Mouse (Mus musculus) forebrain, embryonic 16.5 days (tissue): ENCODE measurements around the gene Cipc. TPM values are rescaled to one million over a fixed set of nuclear protein-coding genes. Genes with fewer than 3 reads are reported as not detected.
A peak's percentile ranks its signal among the peaks of the same experiment; 100 is the strongest.

ENCODE experiments used
- ATAC-seq: fragments of 200-750 bp; cut with Nextera tagmentation; 2 replicates; pipeline ENCODE4 v1.8.0; 2017; ENCODE audit warnings: mild to moderate bottlenecking, moderate library complexity
- H3K27ac ChIP-seq: fragments of 300-500 bp; sonication (generic); 2 replicates; pipeline ENCODE4 v1.5.1; 2014; ENCODE audit warnings: low read length, control low read depth
- H3K27me3 ChIP-seq: fragments of 300-500 bp; sonication (generic); replicated peaks from 2 replicates; pipeline ENCODE4 v1.6.1; 2014; ENCODE audit warnings: low read length; ENCODE audit not compliant: control insufficient read depth, insufficient read depth
- H3K36me3 ChIP-seq: fragments of 300-500 bp; sonication (generic); 2 replicates; pipeline ENCODE4 v1.6.1; 2014; ENCODE audit not compliant: control insufficient read depth, insufficient read depth
- H3K4me1 ChIP-seq: fragments of 300-500 bp; sonication (generic); replicated peaks from 2 replicates; pipeline ENCODE4 v1.6.1; 2014; ENCODE audit warnings: low read length; ENCODE audit not compliant: control insufficient read depth, insufficient read depth
- H3K4me2 ChIP-seq: fragments of 300-500 bp; sonication (generic); 2 replicates; pipeline ENCODE4 v1.6.1; 2014; ENCODE audit warnings: mild to moderate bottlenecking, low read length, control low read depth
- H3K4me3 ChIP-seq: fragments of 300-500 bp; sonication (generic); replicated peaks from 2 replicates; pipeline ENCODE4 v1.5.1; 2014; ENCODE audit warnings: mild to moderate bottlenecking, low read length, control low read depth
- H3K9ac ChIP-seq: fragments of 300-500 bp; sonication (generic); replicated peaks from 2 replicates; pipeline ENCODE4 v1.6.1; 2014; ENCODE audit warnings: low read depth, low read length, control low read depth
- H3K9me3 ChIP-seq: fragments of 300-500 bp; sonication (generic); 2 replicates; pipeline ENCODE4 v1.6.1; 2016; ENCODE audit warnings: low read length; ENCODE audit not compliant: control insufficient read depth
- WGBS: fragments of 180-500 bp; shearing (Covaris S2); extraction: QIAGEN DNeasy Blood & Tissue Kit; methylation state at CpG from one replicate; pipeline ENCODE4 v1.1.7; 2014; 5-methylcytosine and 5-hydroxymethylcytosine counted together
- polyA plus RNA-seq: library from polyadenylated mRNA; unstranded; fragments of >200 nt; fragmentation: Nextera tagmentation; extraction: Ambion mirVana; gene quantifications from 2 replicates; pipeline ENCODE4 v1.2.1, GENCODE M21; 2015

Gene Cipc
- polyA plus RNA-seq, 1 experiment from 2014 or later, result 62.7 TPM

DNA sequence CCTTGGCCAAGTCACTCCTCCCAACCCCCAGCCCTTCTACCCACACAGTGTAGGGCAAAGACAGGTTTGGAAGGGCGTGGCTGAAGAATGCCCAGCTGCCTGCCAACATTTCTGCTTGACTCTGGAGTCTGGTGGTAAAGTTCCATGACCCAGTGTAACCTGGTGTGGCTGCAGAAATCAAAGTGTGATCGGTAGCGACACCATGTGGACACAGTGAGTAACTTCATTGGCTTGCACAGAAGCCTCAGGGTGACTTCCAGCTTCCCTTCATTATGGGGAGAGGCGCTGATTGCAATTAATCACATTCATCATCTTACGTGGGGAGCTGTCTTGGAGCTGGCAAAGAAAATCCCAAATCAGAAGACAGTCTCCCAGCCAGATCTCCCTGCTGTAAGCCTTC lies 23.0 kb upstream of the Cipc start:
- Histone ChIP-seq H3K27me3 (no peaks in the 10 kb centered on the region), H3K4me2 (no peak overlapping the region), H3K27ac (peak overlapping the region; percentile 77), H3K9ac (peak overlapping the region; percentile 18), H3K36me3 (no peaks in the 10 kb centered on the region), H3K4me1 (peaks cover 15% of the 10 kb centered on the region), H3K4me3 (no peak overlapping the region), H3K9me3 (no peaks in the 10 kb centered on the region)
- whole genome bisulfite sequencing, result 1% methylated on average over 5 of the region's 5 CpGs
- ATAC-seq, result peak; percentile 74

DNA sequence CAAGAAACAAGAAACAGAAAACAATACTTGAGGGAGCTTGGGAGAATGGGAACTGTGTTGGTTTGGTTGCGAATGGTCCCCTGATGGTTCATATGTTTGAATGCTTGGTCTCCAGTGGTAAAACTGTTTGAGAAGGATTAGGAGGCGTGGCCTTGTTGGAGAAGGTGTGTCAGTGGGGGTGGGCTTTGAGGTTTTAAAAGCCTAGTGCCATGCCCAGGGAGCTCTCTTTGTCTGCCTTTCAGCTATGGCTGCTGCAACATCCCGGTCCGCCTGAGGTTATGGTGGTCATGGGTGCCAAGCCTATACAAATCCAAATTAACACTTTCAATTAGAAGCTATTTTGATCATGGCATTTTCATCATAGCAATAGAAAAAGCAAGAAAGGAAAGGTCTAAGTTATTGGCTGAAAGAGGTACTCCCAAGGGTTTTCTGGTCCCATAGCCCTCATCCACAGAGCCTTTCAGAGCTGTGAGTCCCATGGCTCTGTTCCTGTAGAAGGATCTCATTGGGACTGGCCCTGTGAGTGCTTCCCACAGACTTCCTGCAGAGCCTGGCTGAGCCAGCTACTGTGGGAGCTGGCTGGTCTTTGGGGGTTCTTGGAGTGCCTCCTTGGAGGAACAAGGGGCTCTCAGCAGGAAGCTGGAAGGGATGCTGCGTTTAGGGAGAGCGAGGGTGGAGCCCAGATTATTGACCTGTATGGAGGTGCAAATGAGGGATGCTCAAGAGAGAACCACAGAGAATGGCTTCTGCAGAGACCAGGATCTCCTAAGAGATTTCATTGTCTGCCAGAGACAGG lies 15.7 kb upstream of the Cipc start:
- H3K9me3 ChIP-seq, result no peaks in the 10 kb centered on the region
- no peaks in the 10 kb centered on the region for H3K36me3 ChIP-seq
- H3K27ac ChIP-seq, result no peak overlapping the region
- ATAC-seq, result no peak
- H3K4me1 ChIP-seq, result no peaks in the 10 kb centered on the region; the same call in 1 of the 2 replicates
- H3K9ac ChIP-seq, result no peak overlapping the region
- 71% methylated on average over 6 of the region's 6 CpGs for WGBS
- H3K27me3 ChIP-seq, result no peaks in the 10 kb centered on the region
- no peak overlapping the region for H3K4me2 ChIP-seq
- no peak overlapping the region for H3K4me3 ChIP-seq

DNA sequence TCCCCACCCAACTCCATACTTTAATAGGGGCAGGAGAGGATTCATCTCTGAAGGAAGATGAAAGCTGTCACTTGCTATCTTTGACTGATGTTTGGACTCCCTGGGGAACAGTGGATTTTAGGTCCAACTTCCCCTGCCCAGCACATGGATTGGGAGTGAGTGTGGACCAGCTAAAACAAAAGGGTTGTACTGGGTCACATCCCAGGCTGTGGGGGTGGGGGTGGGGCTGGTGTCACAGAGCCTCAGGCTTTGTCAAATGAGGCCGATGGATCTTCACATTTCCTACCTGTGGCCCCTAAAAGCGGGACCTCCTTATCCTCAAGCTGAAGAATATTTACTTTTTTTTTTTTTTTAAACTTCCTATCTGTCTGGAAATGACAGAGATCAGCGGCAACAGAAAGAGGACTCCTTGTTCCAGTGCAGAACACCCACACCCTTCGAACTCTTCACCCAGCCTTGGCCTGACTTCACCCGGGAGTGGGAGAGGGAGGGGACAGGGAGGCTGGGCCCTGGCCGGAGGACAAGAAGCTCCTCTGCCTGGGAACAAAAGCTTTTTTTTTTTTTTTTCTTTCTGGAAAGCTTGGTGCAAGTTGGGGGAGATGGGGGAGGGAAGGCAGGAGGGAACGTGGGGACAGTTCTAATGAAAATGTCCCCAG lies 14.8 kb upstream of the Cipc start:
- Histone ChIP-seq H3K9ac (no peak overlapping the region), H3K9me3 (no peaks in the 10 kb centered on the region), H3K36me3 (no peaks in the 10 kb centered on the region), H3K27me3 (no peaks in the 10 kb centered on the region), H3K4me3 (no peak overlapping the region), H3K27ac (no peak overlapping the region), H3K4me1 (no peaks in the 10 kb centered on the region; the same call in 1 of the 2 replicates), H3K4me2 (no peak overlapping the region)
- 10% methylated on average over 7 of the region's 7 CpGs for WGBS
- ATAC-seq, result no peak

GRCm38 (mm10) chr12:86932575-86932952 lies 14.3 kb upstream of the Cipc start:
- no peaks in the 10 kb centered on the region for H3K27me3 ChIP-seq
- H3K4me1 ChIP-seq, result no peaks in the 10 kb centered on the region; the same call in 1 of the 2 replicates
- no peaks in the 10 kb centered on the region for H3K9me3 ChIP-seq
- no peak for ATAC-seq
- no peak overlapping the region for H3K4me2 ChIP-seq
- 36% methylated on average over 6 of the region's 6 CpGs for WGBS
- no peaks in the 10 kb centered on the region for H3K36me3 ChIP-seq
- H3K27ac ChIP-seq, result no peak overlapping the region
- H3K4me3 ChIP-seq, result no peak overlapping the region
- H3K9ac ChIP-seq, result no peak overlapping the region

DNA sequence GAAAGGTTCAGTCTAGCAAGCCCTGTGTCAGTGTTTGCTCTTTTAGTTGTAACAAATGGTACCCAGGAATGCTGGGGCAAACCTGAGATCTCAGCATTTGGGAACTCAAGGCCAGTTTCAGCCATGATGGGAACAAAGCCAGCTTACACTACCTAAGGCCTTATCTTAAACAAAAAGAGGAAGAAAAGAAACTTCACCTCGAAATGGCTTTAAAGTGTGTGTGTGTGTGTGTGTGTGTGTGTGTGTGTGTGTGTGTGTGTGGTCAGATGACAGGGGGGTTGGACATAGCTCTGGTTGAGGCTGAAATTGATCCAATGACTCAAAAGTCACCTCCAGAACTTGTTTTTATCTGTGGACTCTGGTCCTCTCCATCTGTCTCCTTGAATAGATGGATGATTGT lies 12.1 kb upstream of the Cipc start:
- H3K4me2 ChIP-seq, result no peak overlapping the region
- H3K36me3 ChIP-seq, result no peaks in the 10 kb centered on the region
- H3K27ac ChIP-seq, result no peak overlapping the region
- no peaks in the 10 kb centered on the region; the same call in 1 of the 2 replicates for H3K4me1 ChIP-seq
- no peak overlapping the region for H3K4me3 ChIP-seq
- no peak for ATAC-seq
- no peaks in the 10 kb centered on the region for H3K9me3 ChIP-seq
- no peaks in the 10 kb centered on the region for H3K27me3 ChIP-seq
- no peak overlapping the region for H3K9ac ChIP-seq
- WGBS, result 87% methylated on average over 1 of the region's 1 CpGs

- 81% methylated on average over 8 of the region's 8 CpGs for WGBS
Measured at GRCm38 (mm10) chr12:86935692-86936282, 11.1 kb upstream of the Cipc start.

DNA sequence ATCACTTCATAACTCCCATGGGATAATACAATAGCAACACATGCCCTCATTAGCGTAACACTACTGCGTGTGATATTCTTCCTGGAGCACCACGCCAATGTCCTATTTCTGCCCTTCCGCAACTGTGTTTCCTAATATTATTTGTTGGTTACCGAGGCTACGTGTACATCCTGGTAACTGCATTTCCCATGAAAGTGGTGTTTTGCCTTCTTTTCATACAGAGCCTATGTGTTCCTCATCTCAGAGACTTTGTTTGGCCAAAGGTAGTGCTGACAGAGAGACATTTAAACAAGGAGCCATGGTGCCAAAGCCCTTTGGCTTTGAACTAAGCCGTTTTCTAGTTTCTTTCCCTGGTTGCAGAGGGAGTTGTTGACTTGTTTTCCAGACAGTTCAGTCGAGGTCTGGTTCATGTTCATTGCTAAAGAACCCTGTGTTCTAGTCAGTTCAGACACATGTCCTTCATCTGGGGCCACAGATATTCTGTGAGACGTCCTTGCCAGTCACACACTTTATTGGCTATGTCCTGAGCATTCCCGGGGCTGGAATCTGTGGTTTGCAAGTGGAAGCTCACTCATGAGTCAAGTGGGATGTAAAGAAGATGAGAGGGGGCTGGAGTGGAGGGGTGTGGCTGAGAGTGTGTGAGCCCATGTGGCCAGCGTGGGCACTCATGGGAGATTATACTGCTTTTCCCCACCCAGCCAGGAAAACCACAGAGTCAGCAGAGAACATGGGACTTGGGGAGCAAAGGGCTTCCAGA lies 10.1 kb upstream of the Cipc start:
- WGBS, result 83% methylated on average over 11 of the region's 11 CpGs
- no peak overlapping the region for H3K27ac ChIP-seq
- H3K27me3 ChIP-seq, result no peaks in the 10 kb centered on the region
- H3K9me3 ChIP-seq, result no peaks in the 10 kb centered on the region
- no peak overlapping the region for H3K9ac ChIP-seq
- no peak overlapping the region for H3K4me2 ChIP-seq
- no peaks in the 10 kb centered on the region for H3K36me3 ChIP-seq
- H3K4me1 ChIP-seq, result peaks cover 14% of the 10 kb centered on the region
- no peak overlapping the region for H3K4me3 ChIP-seq
- no peak for ATAC-seq

More at GRCm38 (mm10) chr12:86935692-86936282, 11.1 kb upstream of the Cipc start:
- no peak for ATAC-seq
- no peak overlapping the region for H3K4me3 ChIP-seq
- H3K36me3 ChIP-seq, result no peaks in the 10 kb centered on the region
- H3K9me3 ChIP-seq, result no peaks in the 10 kb centered on the region
- no peaks in the 10 kb centered on the region for H3K27me3 ChIP-seq
- H3K27ac ChIP-seq, result no peak overlapping the region
- no peak overlapping the region for H3K4me2 ChIP-seq
- H3K9ac ChIP-seq, result no peak overlapping the region
- H3K4me1 ChIP-seq, result peaks cover 6% of the 10 kb centered on the region

GRCm38 (mm10) chr12:86938571-86938970 lies 8.3 kb upstream of the Cipc start:
- H3K4me1 ChIP-seq, result peaks cover 24% of the 10 kb centered on the region
- H3K4me2 ChIP-seq, result no peak overlapping the region
- no peak for ATAC-seq
- H3K9me3 ChIP-seq, result no peaks in the 10 kb centered on the region
- H3K27ac ChIP-seq, result no peak overlapping the region
- H3K9ac ChIP-seq, result no peak overlapping the region
- H3K36me3 ChIP-seq, result no peaks in the 10 kb centered on the region
- H3K27me3 ChIP-seq, result no peaks in the 10 kb centered on the region
- WGBS, result 74% methylated on average over 9 of the region's 9 CpGs
- H3K4me3 ChIP-seq, result no peak overlapping the region

GRCm38 (mm10) chr12:86941173-86941572 lies 5.7 kb upstream of the Cipc start:
- 4% methylated on average over 11 of the region's 11 CpGs for WGBS
- Histone ChIP-seq H3K27me3 (no peaks in the 10 kb centered on the region), H3K9ac (peak overlapping the region; percentile 56), H3K27ac (peak overlapping the region; percentile 96), H3K36me3 (no peaks in the 10 kb centered on the region), H3K4me3 (no peak overlapping the region), H3K9me3 (no peaks in the 10 kb centered on the region), H3K4me1 (peaks cover 32% of the 10 kb centered on the region), H3K4me2 (peak overlapping the region; percentile 10)
- peak; percentile 55 for ATAC-seq
